Mouse (Mus musculus): Measurements from ENCODE around the gene Nfatc3. TPM values are rescaled to one million over a fixed set of nuclear protein-coding genes. Genes with fewer than 3 reads are reported as not detected.
A peak's percentile ranks its signal among the peaks of the same experiment; 100 is the strongest.

The Nfatc3 gene
- polyA plus RNA-seq, 1 experiment from 2014 or later = 4.2 TPM

DNA sequence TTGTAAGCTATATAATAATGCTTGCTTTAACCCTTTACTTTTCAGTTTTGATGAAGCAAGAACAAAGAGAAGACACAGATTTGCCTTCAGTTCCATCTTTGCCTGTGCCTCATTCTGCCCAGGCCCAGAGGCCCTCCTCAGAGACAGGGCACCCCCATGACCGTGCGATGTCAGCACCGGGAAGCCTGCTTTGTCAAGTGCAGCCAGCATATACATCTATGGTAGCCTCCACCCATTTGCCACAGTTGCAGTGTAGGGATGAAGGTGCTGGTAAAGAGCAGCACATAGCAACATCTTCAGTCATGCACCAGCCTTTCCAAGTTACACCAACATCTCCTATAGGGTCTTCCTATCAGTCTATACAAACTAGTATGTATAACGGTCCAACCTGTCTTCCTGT is 49.4 kb downstream of the Nfatc3 start:
- WGBS = 95% methylated on average over 4 of the region's 4 CpGs
- H3K27ac ChIP-seq = no peak overlapping the region

DNA sequence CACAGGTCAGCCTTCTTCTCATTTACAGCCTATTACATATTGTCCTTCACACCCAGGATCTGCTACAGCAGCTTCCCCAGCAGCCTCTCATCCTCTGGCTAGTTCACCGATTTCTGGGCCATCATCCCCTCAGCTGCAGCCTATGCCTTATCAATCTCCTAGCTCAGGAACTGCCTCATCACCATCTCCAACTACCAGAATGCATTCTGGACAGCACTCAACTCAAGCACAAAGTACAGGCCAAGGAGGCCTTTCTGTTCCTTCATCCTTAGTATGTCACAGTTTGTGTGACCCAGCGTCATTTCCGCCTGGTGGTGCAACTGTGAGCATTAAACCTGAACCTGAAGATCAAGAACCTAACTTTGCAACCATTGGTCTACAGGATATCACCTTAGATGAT is 50.1 kb downstream of the Nfatc3 start:
- H3K27me3 ChIP-seq (ENCODE audit: insufficient read depth, poor library complexity, severe bottlenecking) = no peaks in the 10 kb centered on the region
- peaks cover 76% of the 10 kb centered on the region for H3K36me3 ChIP-seq
- no peak overlapping the region for H3K4me3 ChIP-seq
- DNase-seq (ENCODE audit: low spot score) = no peak
- no peaks in the 10 kb centered on the region for H3K9me3 ChIP-seq
- H3K27ac ChIP-seq = no peak overlapping the region
- H3K4me1 ChIP-seq (replicated peaks) = no peaks in the 10 kb centered on the region
- WGBS = 94% methylated on average over 3 of the region's 3 CpGs

More for the DNA sequence above, 49.4 kb downstream of the Nfatc3 start:
- no peak overlapping the region for H3K4me3 ChIP-seq
- no peaks in the 10 kb centered on the region for H3K4me1 ChIP-seq (replicated peaks)
- DNase-seq (ENCODE audit: low spot score) = no peak
- H3K36me3 ChIP-seq = peaks cover 80% of the 10 kb centered on the region
- H3K9me3 ChIP-seq = no peaks in the 10 kb centered on the region
- no peaks in the 10 kb centered on the region for H3K27me3 ChIP-seq (ENCODE audit: insufficient read depth, poor library complexity, severe bottlenecking)

DNA sequence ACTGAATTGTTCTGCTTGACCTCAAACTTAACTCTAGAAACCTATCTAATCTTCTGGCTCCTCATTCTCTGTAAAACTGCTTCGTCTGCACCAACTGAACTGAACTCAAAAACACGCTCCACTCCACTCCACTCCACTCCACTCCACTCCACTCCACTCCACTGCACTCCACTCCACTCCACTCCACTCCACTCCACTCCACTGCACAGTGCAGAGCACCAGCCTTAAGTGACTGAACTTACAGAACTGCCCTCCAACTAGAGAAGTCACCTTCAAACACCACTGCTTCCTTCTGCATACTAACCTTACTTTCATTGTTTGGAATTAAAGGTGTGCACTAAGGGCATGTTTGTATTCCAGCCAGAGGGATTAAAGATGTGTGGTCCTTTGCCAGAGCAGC is 53.4 kb downstream of the Nfatc3 start:
- H3K4me3 ChIP-seq = no peak overlapping the region
- no peak for DNase-seq (ENCODE audit: low spot score)
- H3K9me3 ChIP-seq = no peaks in the 10 kb centered on the region
- peaks cover 78% of the 10 kb centered on the region for H3K36me3 ChIP-seq
- H3K4me1 ChIP-seq (replicated peaks) = no peaks in the 10 kb centered on the region
- no peaks in the 10 kb centered on the region for H3K27me3 ChIP-seq (ENCODE audit: insufficient read depth, poor library complexity, severe bottlenecking)
- no peak overlapping the region for H3K27ac ChIP-seq
- 98% methylated on average over 2 of the region's 2 CpGs for WGBS

DNA sequence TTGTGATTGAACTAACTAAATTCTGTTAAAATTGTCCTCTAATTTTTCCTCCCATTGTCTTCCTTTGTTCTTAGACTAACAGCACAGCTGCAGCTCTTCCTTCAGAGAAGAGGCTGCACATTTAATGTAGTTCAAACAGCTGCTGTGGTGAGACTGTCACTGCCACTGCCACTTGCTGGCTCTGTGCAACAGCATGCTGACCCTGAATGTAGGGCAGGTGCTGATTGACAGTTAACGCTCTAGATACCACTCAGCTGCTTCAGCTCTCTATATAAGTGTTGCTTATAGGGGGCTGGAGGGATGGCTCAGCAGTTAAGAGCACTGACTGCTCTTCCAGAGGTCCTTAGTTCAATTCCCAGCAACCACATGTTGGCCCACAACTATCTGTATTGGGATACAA is 53.9 kb downstream of the Nfatc3 start:
- Histone ChIP-seq H3K27me3 (ENCODE audit: insufficient read depth, poor library complexity, severe bottlenecking) (no peaks in the 10 kb centered on the region), H3K27ac (no peak overlapping the region), H3K36me3 (peaks cover 81% of the 10 kb centered on the region), H3K4me1 (replicated peaks) (no peaks in the 10 kb centered on the region), H3K9me3 (no peaks in the 10 kb centered on the region), H3K4me3 (no peak overlapping the region)
- WGBS = 92% methylated on average over 1 of the region's 1 CpGs
- DNase-seq (ENCODE audit: low spot score) = no peak

DNA sequence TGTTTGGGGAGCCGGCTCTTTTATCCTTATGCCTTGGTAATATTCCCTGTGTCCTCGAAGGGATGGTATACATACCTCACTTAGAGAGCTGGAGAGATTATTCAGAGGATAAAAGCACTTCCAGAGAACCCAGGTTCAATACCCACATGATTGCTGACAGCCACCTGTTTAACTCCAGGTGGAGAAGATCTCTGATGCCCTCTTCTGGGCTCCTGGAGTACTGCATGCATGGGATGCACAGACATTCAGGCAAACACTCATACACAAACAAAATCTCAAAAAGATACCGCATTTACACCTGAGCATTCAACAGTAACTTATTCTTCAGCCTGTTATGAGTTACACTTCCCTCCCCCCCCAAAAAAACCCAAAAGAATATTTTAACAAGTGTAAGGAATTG is 57.3 kb downstream of the Nfatc3 start:
- DNase-seq (ENCODE audit: low spot score) = peak; percentile 18
- no peak overlapping the region for H3K27ac ChIP-seq
- no peaks in the 10 kb centered on the region for H3K4me1 ChIP-seq (replicated peaks)
- H3K4me3 ChIP-seq = no peak overlapping the region
- 95% methylated on average over 3 of the region's 3 CpGs for WGBS
- no peaks in the 10 kb centered on the region for H3K9me3 ChIP-seq
- no peaks in the 10 kb centered on the region for H3K27me3 ChIP-seq (ENCODE audit: insufficient read depth, poor library complexity, severe bottlenecking)
- H3K36me3 ChIP-seq = peaks cover 71% of the 10 kb centered on the region

DNA sequence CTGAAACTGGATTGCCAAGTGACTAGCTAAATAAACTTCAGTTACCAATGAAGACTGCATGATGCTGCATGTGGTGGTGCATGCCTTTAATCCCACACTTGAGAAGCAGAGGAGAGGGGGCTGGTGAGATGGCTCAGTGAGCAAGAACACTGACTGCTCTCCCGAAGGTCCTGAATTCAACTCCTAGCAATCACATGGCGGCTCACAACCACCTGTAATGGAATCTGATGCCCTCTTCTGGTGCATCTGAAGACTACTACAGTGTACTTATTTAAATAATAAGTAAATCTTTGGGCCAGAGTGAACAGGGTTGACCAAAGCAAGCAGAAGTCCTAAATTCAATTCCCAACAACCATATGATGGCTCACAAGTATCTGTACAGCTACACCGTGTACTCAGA is 64.8 kb downstream of the Nfatc3 start:
- WGBS = 90% methylated on average over 3 of the region's 3 CpGs
- Histone ChIP-seq H3K36me3 (peaks cover 65% of the 10 kb centered on the region), H3K27ac (no peak overlapping the region)

DNA sequence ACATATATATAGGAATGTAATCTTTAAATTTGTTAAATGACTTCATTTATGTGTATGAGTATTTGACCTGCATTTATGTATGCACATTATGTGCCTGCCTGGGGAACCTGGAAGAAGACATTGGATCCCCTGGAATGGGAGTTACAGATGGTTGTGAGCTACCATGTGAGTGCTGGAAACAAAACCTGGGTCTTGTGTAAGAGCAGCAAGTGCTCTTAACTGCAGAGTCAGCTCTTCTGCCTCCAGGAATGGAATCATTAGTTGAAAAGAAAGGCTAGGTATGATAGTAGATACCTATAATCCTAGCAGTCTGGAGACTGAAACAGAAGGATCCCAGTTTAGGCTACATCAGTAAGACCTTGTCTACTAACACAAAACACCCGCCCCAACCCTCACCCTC is 67.4 kb downstream of the Nfatc3 start:
- Histone ChIP-seq H3K9me3 (no peaks in the 10 kb centered on the region), H3K27me3 (ENCODE audit: insufficient read depth, poor library complexity, severe bottlenecking) (no peaks in the 10 kb centered on the region), H3K27ac (no peak overlapping the region), H3K4me3 (no peak overlapping the region), H3K4me1 (replicated peaks) (no peaks in the 10 kb centered on the region), H3K36me3 (peaks cover 70% of the 10 kb centered on the region)
- 86% methylated on average over 1 of the region's 1 CpGs for WGBS
- no peak for DNase-seq (ENCODE audit: low spot score)

More for the DNA sequence above, 64.8 kb downstream of the Nfatc3 start:
- DNase-seq (ENCODE audit: low spot score) = no peak
- H3K4me3 ChIP-seq = no peak overlapping the region
- H3K4me1 ChIP-seq (replicated peaks) = no peaks in the 10 kb centered on the region
- no peaks in the 10 kb centered on the region for H3K9me3 ChIP-seq
- H3K27me3 ChIP-seq (ENCODE audit: insufficient read depth, poor library complexity, severe bottlenecking) = no peaks in the 10 kb centered on the region

DNA sequence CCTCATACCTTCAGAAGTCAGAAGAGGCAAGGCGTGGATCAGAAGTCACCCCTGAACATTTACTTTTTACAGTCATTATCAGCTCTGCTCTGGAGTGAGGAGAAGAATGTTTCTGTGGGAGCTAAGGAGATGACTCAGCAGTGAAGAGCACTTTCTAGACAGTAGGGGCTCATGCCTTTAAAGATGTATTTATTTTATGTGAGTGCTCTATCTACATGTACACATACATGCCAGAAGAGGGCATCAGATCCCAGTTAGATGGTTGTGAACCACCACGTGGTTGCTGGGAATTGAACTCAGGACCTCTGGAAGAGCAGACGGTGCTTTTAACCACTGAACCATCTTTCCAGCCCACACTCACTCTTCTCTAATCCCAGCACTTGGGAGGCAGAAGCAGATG is 68.4 kb downstream of the Nfatc3 start:
- H3K4me1 ChIP-seq (replicated peaks) = no peaks in the 10 kb centered on the region
- H3K36me3 ChIP-seq = peaks cover 73% of the 10 kb centered on the region
- no peaks in the 10 kb centered on the region for H3K27me3 ChIP-seq (ENCODE audit: insufficient read depth, poor library complexity, severe bottlenecking)
- no peak for DNase-seq (ENCODE audit: low spot score)
- no peak overlapping the region for H3K4me3 ChIP-seq
- 72% methylated on average over 3 of the region's 3 CpGs for WGBS
- H3K9me3 ChIP-seq = no peaks in the 10 kb centered on the region
- no peak overlapping the region for H3K27ac ChIP-seq

DNA sequence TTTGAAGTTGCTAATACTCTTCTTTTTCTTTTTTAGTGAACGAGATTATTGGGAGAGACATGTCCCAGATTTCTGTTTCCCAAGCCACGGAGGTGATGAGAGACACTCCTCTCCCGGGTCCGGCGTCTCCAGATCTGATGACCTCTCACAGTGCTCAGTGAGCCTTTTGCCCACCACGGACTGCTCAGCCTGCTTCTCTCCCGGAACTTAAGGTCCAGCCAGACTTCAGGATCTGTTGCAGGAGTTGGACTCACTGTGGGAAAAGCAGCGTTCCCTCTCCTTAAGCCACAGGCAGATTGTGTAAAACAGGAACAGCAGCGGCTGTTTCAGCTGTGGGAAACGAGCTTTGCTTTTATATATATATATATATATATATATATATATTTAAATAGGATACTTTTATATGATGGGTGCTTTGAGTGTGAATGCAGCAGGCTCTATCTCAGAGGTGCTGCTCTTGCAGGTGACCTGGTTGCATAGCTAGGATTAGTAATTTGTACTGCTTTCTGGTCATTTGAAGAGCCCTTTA is 69.3 kb downstream of the Nfatc3 start:
- WGBS = 90% methylated on average over 10 of the region's 10 CpGs
- Histone ChIP-seq H3K36me3 (peaks cover 82% of the 10 kb centered on the region), H3K4me1 (replicated peaks) (no peaks in the 10 kb centered on the region), H3K27ac (no peak overlapping the region), H3K9me3 (no peaks in the 10 kb centered on the region), H3K27me3 (ENCODE audit: insufficient read depth, poor library complexity, severe bottlenecking) (peaks cover 9% of the 10 kb centered on the region), H3K4me3 (no peak overlapping the region)
- DNase-seq (ENCODE audit: low spot score) = no peak

DNA sequence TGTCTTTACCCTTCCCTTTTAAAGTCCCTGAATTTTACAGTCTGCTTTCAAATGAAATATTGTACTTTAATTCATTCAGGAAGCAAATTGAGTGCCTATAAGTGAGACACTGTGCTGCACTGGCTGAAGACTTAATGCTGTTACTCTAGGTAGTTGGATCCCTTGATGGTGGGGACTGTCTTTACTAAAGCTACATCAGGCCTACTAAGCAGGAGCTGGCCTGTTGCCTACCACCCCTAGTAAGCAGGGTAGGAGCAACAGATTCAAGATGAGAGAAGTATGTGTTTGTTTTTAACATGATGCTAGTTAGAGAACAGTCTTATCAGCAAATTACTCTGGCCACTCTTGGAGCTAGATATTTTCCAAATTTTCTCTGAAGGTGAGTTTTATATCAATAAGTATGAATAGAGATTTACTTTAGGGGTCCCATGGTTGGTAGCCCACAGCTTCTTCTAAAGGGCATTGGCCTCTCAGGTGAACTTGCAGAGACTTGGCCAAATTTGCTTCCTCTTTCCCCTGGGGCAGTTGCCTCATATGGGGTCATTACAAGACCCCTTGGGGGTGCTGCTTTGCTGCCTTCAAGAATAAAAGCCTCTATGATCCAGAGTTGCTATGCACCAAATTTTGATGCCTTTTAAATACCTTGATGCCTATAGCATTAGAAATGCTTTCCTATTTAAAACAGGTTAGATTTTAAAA is 70.7 kb downstream of the Nfatc3 start:
- Histone ChIP-seq H3K4me3 (no peak overlapping the region), H3K9me3 (no peaks in the 10 kb centered on the region), H3K36me3 (peaks cover 80% of the 10 kb centered on the region), H3K27ac (no peak overlapping the region), H3K4me1 (replicated peaks) (no peaks in the 10 kb centered on the region), H3K27me3 (ENCODE audit: insufficient read depth, poor library complexity, severe bottlenecking) (peaks cover 23% of the 10 kb centered on the region)
- no peak for DNase-seq (ENCODE audit: low spot score)

DNA sequence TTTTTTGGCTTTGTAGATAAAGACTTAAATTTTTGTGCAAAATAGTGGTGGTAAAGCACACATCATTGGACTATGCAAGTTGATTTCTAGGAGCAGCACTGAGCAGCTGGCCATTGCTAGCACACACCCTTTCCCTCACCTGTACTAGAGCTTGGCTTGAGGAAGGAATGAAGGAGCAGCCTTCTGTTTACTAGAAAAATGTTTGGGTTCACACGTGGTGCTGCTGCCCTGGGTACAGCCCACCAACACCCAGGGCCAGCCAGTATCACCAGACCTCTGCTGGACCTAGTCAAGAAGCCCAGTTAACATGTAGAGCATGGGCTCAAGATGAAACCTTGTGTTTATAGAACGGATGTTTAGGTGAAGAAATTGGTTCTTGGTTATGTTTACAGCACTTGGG is 71.4 kb downstream of the Nfatc3 start:
- Histone ChIP-seq H3K9me3 (no peaks in the 10 kb centered on the region), H3K4me1 (replicated peaks) (0 out of 2 replicates have a peak, but pooled peaks cover 3% of the 10 kb centered on the region), H3K27me3 (ENCODE audit: insufficient read depth, poor library complexity, severe bottlenecking) (peaks cover 29% of the 10 kb centered on the region), H3K4me3 (no peak overlapping the region), H3K36me3 (peaks cover 75% of the 10 kb centered on the region), H3K27ac (no peak overlapping the region)
- 81% methylated on average over 2 of the region's 2 CpGs for WGBS
- no peak for DNase-seq (ENCODE audit: low spot score)

DNA sequence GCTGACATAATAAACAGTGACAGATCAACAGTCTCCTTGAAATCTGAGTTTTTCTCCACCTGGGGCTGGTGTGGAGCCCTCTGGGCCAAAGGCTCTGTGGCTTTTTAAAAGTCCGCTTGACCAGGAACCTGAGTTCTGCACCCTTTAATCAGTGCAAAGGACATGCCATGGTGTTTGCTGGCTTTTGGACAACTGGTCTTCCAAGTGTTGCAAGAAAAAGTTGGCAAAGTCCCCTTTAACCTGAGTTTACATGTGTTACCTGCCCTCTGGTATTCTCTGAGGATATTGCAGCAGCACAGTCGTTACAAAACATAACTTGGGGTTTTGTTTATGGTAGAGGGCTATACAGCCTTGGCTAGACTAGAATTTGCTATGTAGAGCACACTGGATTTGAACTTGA is 71.9 kb downstream of the Nfatc3 start:
- no peaks in the 10 kb centered on the region for H3K9me3 ChIP-seq
- H3K4me3 ChIP-seq = no peak overlapping the region
- no peak overlapping the region for H3K27ac ChIP-seq
- peaks cover 8% of the 10 kb centered on the region; the same call in 1 of the 2 replicates for H3K4me1 ChIP-seq (replicated peaks)
- WGBS = 83% methylated on average over 2 of the region's 2 CpGs
- peaks cover 34% of the 10 kb centered on the region for H3K27me3 ChIP-seq (ENCODE audit: insufficient read depth, poor library complexity, severe bottlenecking)
- DNase-seq (ENCODE audit: low spot score) = no peak
- peaks cover 73% of the 10 kb centered on the region for H3K36me3 ChIP-seq

DNA sequence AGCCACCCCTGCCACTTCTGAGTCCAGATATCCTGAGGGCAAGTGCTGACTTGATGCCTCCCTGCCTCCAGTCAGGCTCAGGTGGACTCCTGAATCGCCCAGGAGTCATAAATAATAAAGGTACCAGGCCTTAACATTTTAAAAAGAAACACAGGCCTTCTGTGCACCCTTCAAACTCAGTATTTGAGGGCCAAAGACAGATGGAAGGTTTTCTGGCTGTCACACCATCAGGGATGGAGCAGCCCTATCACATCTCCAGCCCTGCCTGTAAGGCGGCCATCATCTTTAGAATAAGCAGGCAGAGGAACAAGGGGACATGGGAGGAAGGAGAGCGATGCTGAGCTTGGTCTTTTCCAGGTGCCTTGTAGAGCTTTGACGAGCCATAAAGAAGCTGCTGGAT is 72.4 kb downstream of the Nfatc3 start:
- Histone ChIP-seq H3K9me3 (no peaks in the 10 kb centered on the region), H3K27ac (no peak overlapping the region), H3K4me3 (no peak overlapping the region), H3K36me3 (peaks cover 67% of the 10 kb centered on the region), H3K4me1 (replicated peaks) (peaks cover 14% of the 10 kb centered on the region), H3K27me3 (ENCODE audit: insufficient read depth, poor library complexity, severe bottlenecking) (peaks cover 39% of the 10 kb centered on the region)
- 87% methylated on average over 4 of the region's 4 CpGs for WGBS
- no peak for DNase-seq (ENCODE audit: low spot score)

All from hindbrain, embryonic 10.5 days (tissue).